Mouse (Mus musculus) limb, embryonic 12.5 days (tissue): ENCODE results near the gene Polr2l. TPM values are rescaled to one million over a fixed set of nuclear protein-coding genes. Genes with fewer than 3 reads are reported as not detected.
A peak's percentile ranks its signal among the peaks of the same experiment; 100 is the strongest.

Experiments
- ATAC-seq: fragments of 200-750 bp; cut with Nextera tagmentation; 2 replicates; pipeline ENCODE4 v1.8.0; 2017; ENCODE audit warnings: low read depth, moderate TSS enrichment; ENCODE audit not compliant: insufficient number of reproducible peaks, insufficient read depth, low FRiP score, low TSS enrichment
- H3K27ac ChIP-seq: fragments of 300-500 bp; sonication (generic); 2 replicates; pipeline ENCODE4 v1.5.1; 2016; ENCODE audit warnings: mild to moderate bottlenecking, moderate library complexity
- H3K27me3 ChIP-seq: fragments of 300-500 bp; sonication (generic); 2 replicates; pipeline ENCODE4 v1.6.1; 2016; ENCODE audit warnings: mild to moderate bottlenecking, moderate library complexity
- H3K36me3 ChIP-seq: fragments of 300-500 bp; sonication (generic); 2 replicates; pipeline ENCODE4 v1.6.1; 2016; ENCODE audit warnings: mild to moderate bottlenecking, moderate library complexity
- H3K4me1 ChIP-seq: fragments of 300-500 bp; sonication (generic); replicated peaks from 2 replicates; pipeline ENCODE4 v1.6.1; 2016
- H3K4me2 ChIP-seq: fragments of 300-500 bp; sonication (generic); 2 replicates; pipeline ENCODE4 v1.6.1; 2016; ENCODE audit warnings: mild to moderate bottlenecking, moderate library complexity
- H3K4me3 ChIP-seq: fragments of 300-500 bp; sonication (generic); replicated peaks from 2 replicates; pipeline ENCODE4 v1.5.1; 2016; ENCODE audit warnings: mild to moderate bottlenecking
- H3K9ac ChIP-seq: fragments of 300-500 bp; sonication (generic); replicated peaks from 2 replicates; pipeline ENCODE4 v1.6.1; 2016; ENCODE audit warnings: mild to moderate bottlenecking, moderate library complexity
- H3K9me3 ChIP-seq: fragments of 300-500 bp; sonication (generic); 2 replicates; pipeline ENCODE4 v1.6.1; 2016; ENCODE audit warnings: mild to moderate bottlenecking, moderate library complexity
- whole genome bisulfite sequencing: fragments of 180-500 bp; shearing (Covaris S2); methylation state at CpG from one replicate; pipeline ENCODE4 v1.1.7; 2016; 5-methylcytosine and 5-hydroxymethylcytosine counted together
- polyA plus RNA-seq: library from polyadenylated mRNA; unstranded; fragments of >200 nt; fragmentation: Nextera tagmentation; extraction: Ambion mirVana; gene quantifications from 2 replicates; pipeline ENCODE4 v1.2.1, GENCODE M21; 2016

The Polr2l gene
- polyA plus RNA-seq, 1 experiment from 2014 or later, result 65.7 TPM

- no peak for ATAC-seq
- no peak overlapping the region; the same call in 1 of the 2 replicates for H3K4me3 ChIP-seq
- WGBS, result 68% methylated on average over 9 of the region's 9 CpGs
- H3K4me1 ChIP-seq, result peaks cover 31% of the 10 kb centered on the region
- H3K27ac ChIP-seq, result no peak overlapping the region
- H3K9me3 ChIP-seq, result no peaks in the 10 kb centered on the region
- peak overlapping the region; percentile 62 for H3K4me2 ChIP-seq
- H3K9ac ChIP-seq, result no peak overlapping the region
- no peaks in the 10 kb centered on the region for H3K27me3 ChIP-seq
- peaks cover 47% of the 10 kb centered on the region for H3K36me3 ChIP-seq
Measured at GRCm38 (mm10) chr7:141429840-141430584, 44.9 kb downstream of the Polr2l start.

GRCm38 (mm10) chr7:141429310-141429709, 45.6 kb downstream of the Polr2l start, which contains the start of gene Cend1:
TSS of gene Cend1 (minus strand) at chr7:141429491.
- H3K27ac ChIP-seq, result no peak within 1 kb of the TSS
- 5% methylated on average over 19 of the region's 19 CpGs for WGBS
- no peaks in the 10 kb centered on the region for H3K27me3 ChIP-seq
- peak; percentile 40; the same call in 1 of the 2 replicates for ATAC-seq
- H3K4me2 ChIP-seq, result peak within 1 kb of the TSS; percentile 62
- peaks cover 47% of the 10 kb centered on the region for H3K36me3 ChIP-seq
- H3K4me3 ChIP-seq, result peak within 1 kb of the TSS; percentile 37
- no peaks in the 10 kb centered on the region for H3K9me3 ChIP-seq
- peaks cover 24% of the 10 kb centered on the region for H3K4me1 ChIP-seq
- H3K9ac ChIP-seq, result peak within 1 kb of the TSS; percentile 37; the same call in 1 of the 2 replicates

- Histone ChIP-seq H3K4me2 (peak overlapping the region; percentile 62), H3K4me3 (peak overlapping the region; percentile 37), H3K9me3 (no peaks in the 10 kb centered on the region), H3K36me3 (peaks cover 45% of the 10 kb centered on the region), H3K27me3 (no peaks in the 10 kb centered on the region), H3K9ac (no peak overlapping the region), H3K27ac (no peak overlapping the region), H3K4me1 (peaks cover 18% of the 10 kb centered on the region)
- ATAC-seq, result no peak
- WGBS, result 58% methylated on average over 5 of the region's 5 CpGs
Measured at GRCm38 (mm10) chr7:141428701-141429100, 46.2 kb downstream of the Polr2l start.

GRCm38 (mm10) chr7:141426948-141427730, 47.8 kb downstream of the Polr2l start:
- no peak overlapping the region for H3K9ac ChIP-seq
- H3K4me1 ChIP-seq, result peaks cover 13% of the 10 kb centered on the region
- H3K27ac ChIP-seq, result no peak overlapping the region
- no peak overlapping the region for H3K4me2 ChIP-seq
- no peaks in the 10 kb centered on the region for H3K27me3 ChIP-seq
- H3K36me3 ChIP-seq, result peaks cover 30% of the 10 kb centered on the region
- no peak overlapping the region for H3K4me3 ChIP-seq
- 76% methylated on average over 12 of the region's 12 CpGs for WGBS
- no peak for ATAC-seq
- H3K9me3 ChIP-seq, result no peaks in the 10 kb centered on the region

GRCm38 (mm10) chr7:141423811-141424210, 51.1 kb downstream of the Polr2l start:
- Histone ChIP-seq H3K27ac (no peak overlapping the region), H3K9me3 (no peaks in the 10 kb centered on the region), H3K4me1 (peaks cover 6% of the 10 kb centered on the region), H3K36me3 (peaks cover 7% of the 10 kb centered on the region; the same call in 1 of the 2 replicates), H3K4me3 (no peak overlapping the region), H3K27me3 (no peaks in the 10 kb centered on the region), H3K9ac (no peak overlapping the region), H3K4me2 (no peak overlapping the region)
- WGBS, result 72% methylated on average over 4 of the region's 4 CpGs
- ATAC-seq, result no peak

Other genes with a start within 250 kb of the Polr2l start
- gene Phrf1, start 246.3 kb downstream of the Polr2l start, polyA plus RNA-seq, result 95.8 and 102 TPM in 2 replicates
- gene Irf7, start 208.7 kb downstream of the Polr2l start, polyA plus RNA-seq, result 0.51 and 1.0 TPM in 2 replicates
- not detected in 2 replicates for gene Cdhr5, start 198.3 kb downstream of the Polr2l start, polyA plus RNA-seq
- 10.5 and 11.4 TPM in 2 replicates for gene Sct, start 196.0 kb downstream of the Polr2l start, polyA plus RNA-seq
- 1.6 TPM in 2 replicates for gene Drd4, start 183.1 kb downstream of the Polr2l start, polyA plus RNA-seq
- 61.8 and 66.5 TPM in 2 replicates for gene Deaf1, start 147.4 kb downstream of the Polr2l start, polyA plus RNA-seq
- gene Tmem80, start 147.4 kb downstream of the Polr2l start, polyA plus RNA-seq, result 50.7 and 52.0 TPM in 2 replicates
- gene Eps8l2, start 136.3 kb downstream of the Polr2l start, polyA plus RNA-seq, result 5.1 and 6.3 TPM in 2 replicates
- 299 and 318 TPM in 2 replicates for gene Taldo1, start 82.9 kb downstream of the Polr2l start, polyA plus RNA-seq
- 60.6 and 63.8 TPM in 2 replicates for gene Gatd1, start 61.0 kb downstream of the Polr2l start, polyA plus RNA-seq
- gene Cend1, start 45.6 kb downstream of the Polr2l start, polyA plus RNA-seq, result 5.6 and 6.3 TPM in 2 replicates
- gene Slc25a22, start 37.2 kb downstream of the Polr2l start, polyA plus RNA-seq, result 33.1 and 38.3 TPM in 2 replicates
- 16.4 and 19.2 TPM in 2 replicates for gene Pidd1, start 31.1 kb downstream of the Polr2l start, polyA plus RNA-seq
- gene Rplp2, start 27.8 kb downstream of the Polr2l start, polyA plus RNA-seq, result 1,204 and 1,293 TPM in 2 replicates
- gene Pnpla2, start 19.9 kb downstream of the Polr2l start, polyA plus RNA-seq, result 13.7 and 14.9 TPM in 2 replicates
- 7.7 and 9.8 TPM in 2 replicates for gene Cracr2b, start 14.0 kb downstream of the Polr2l start, polyA plus RNA-seq
- 11.3 and 13.5 TPM in 2 replicates for gene Cd151, start 7.7 kb downstream of the Polr2l start, polyA plus RNA-seq
- gene Tspan4, start 108 bp upstream of the Polr2l start, polyA plus RNA-seq, result 24.8 and 33.0 TPM in 2 replicates
- gene Chid1, start 64.7 kb upstream of the Polr2l start, polyA plus RNA-seq, result 27.5 and 28.0 TPM in 2 replicates
- 93.3 and 94.1 TPM in 2 replicates for gene Ap2a2, start 87.0 kb upstream of the Polr2l start, polyA plus RNA-seq
- 0.18 TPM in 2 replicates for gene Muc6, start 180.2 kb upstream of the Polr2l start, polyA plus RNA-seq
- 0.60 and 0.61 TPM in 2 replicates for gene Muc2, start 215.2 kb upstream of the Polr2l start, polyA plus RNA-seq